Mouse (Mus musculus) kidney, embryonic 14.5 days (tissue): ENCODE data around the gene Mipep. TPM values are rescaled to one million over a fixed set of nuclear protein-coding genes. Genes with fewer than 3 reads are reported as not detected.

Experiments
- ATAC-seq: fragments of 200-750 bp; cut with Nextera tagmentation; 2 replicates; pipeline ENCODE4 v1.8.0; 2017; ENCODE audit warnings: moderate number of reproducible peaks, mild to moderate bottlenecking, moderate TSS enrichment, moderate library complexity; ENCODE audit not compliant: low FRiP score, low TSS enrichment
- H3K27ac ChIP-seq: fragments of 300-500 bp; sonication (generic); 2 replicates; pipeline ENCODE4 v1.5.1; 2014; ENCODE audit warnings: low read depth, mild to moderate bottlenecking, low read length, moderate library complexity, mixed read lengths
- H3K27me3 ChIP-seq: fragments of 300-500 bp; sonication (generic); 2 replicates; pipeline ENCODE4 v1.6.1; 2014; ENCODE audit warnings: mild to moderate bottlenecking, low read length; ENCODE audit not compliant: control insufficient read depth, insufficient read depth
- H3K36me3 ChIP-seq: fragments of 300-500 bp; sonication (generic); 2 replicates; pipeline ENCODE4 v1.6.1; 2014; ENCODE audit warnings: low read length, mixed read lengths; ENCODE audit not compliant: control insufficient read depth, insufficient read depth
- H3K4me1 ChIP-seq: fragments of 300-500 bp; sonication (generic); 2 replicates; pipeline ENCODE4 v1.6.1; 2014; ENCODE audit warnings: low read length, mixed read lengths; ENCODE audit not compliant: control insufficient read depth, insufficient read depth
- H3K4me2 ChIP-seq: fragments of 300-500 bp; sonication (generic); replicated peaks from 2 replicates; pipeline ENCODE4 v1.6.1; 2014; ENCODE audit warnings: low read depth, mild to moderate bottlenecking, low read length
- H3K4me3 ChIP-seq: fragments of 300-500 bp; sonication (generic); 2 replicates; pipeline ENCODE4 v1.5.1; 2014; ENCODE audit warnings: mild to moderate bottlenecking, low read length
- H3K9ac ChIP-seq: fragments of 300-500 bp; sonication (generic); 2 replicates; pipeline ENCODE4 v1.6.1; 2014; ENCODE audit warnings: low read depth, mild to moderate bottlenecking, low read length, moderate library complexity
- H3K9me3 ChIP-seq: fragments of 300-500 bp; sonication (generic); 2 replicates; pipeline ENCODE4 v1.6.1; 2016; ENCODE audit warnings: low read length; ENCODE audit not compliant: control insufficient read depth
- WGBS: fragments of 180-500 bp; shearing (Covaris S2); extraction: QIAGEN DNeasy Blood & Tissue Kit; methylation state at CpG from one replicate; pipeline ENCODE4 v1.1.7; 2014; 5-methylcytosine and 5-hydroxymethylcytosine counted together
- polyA plus RNA-seq: library from polyadenylated mRNA; unstranded; fragments of >200 nt; fragmentation: Nextera tagmentation; extraction: Ambion mirVana; gene quantifications from 2 replicates; pipeline ENCODE4 v1.2.1, GENCODE M21; 2014

Mipep gene
- polyA plus RNA-seq, 1 experiment from 2014 or later, result 26.5 TPM

- Histone ChIP-seq H3K27me3 (no peaks in the 10 kb centered on the region), H3K9ac (no peak overlapping the region), H3K27ac (no peak overlapping the region), H3K4me2 (no peak overlapping the region), H3K36me3 (peaks cover 4% of the 10 kb centered on the region; the same call in 1 of the 2 replicates), H3K4me1 (no peaks in the 10 kb centered on the region), H3K4me3 (no peak overlapping the region), H3K9me3 (peaks cover 9% of the 10 kb centered on the region; the same call in 1 of the 2 replicates)
- ATAC-seq, result no peak
- 20% methylated on average over 6 of the region's 6 CpGs for WGBS
These were observed 101.1 kb downstream of the Mipep start for GRCm38 (mm10) chr14:60885361-60885950.

GRCm38 (mm10) chr14:60893882-60894281, 109.5 kb downstream of the Mipep start:
- Histone ChIP-seq H3K4me3 (no peak overlapping the region), H3K27ac (no peak overlapping the region), H3K4me1 (no peaks in the 10 kb centered on the region), H3K4me2 (no peak overlapping the region), H3K27me3 (no peaks in the 10 kb centered on the region), H3K36me3 (no peaks in the 10 kb centered on the region), H3K9me3 (no peaks in the 10 kb centered on the region), H3K9ac (no peak overlapping the region)
- WGBS, result 89% methylated on average over 10 of the region's 10 CpGs
- no peak for ATAC-seq

GRCm38 (mm10) chr14:60895172-60896000, 111.0 kb downstream of the Mipep start:
- H3K9me3 ChIP-seq, result no peaks in the 10 kb centered on the region
- H3K4me2 ChIP-seq, result no peak overlapping the region
- H3K4me3 ChIP-seq, result no peak overlapping the region
- H3K27me3 ChIP-seq, result no peaks in the 10 kb centered on the region
- ATAC-seq, result no peak
- WGBS, result 49% methylated on average over 19 of the region's 19 CpGs
- no peaks in the 10 kb centered on the region for H3K4me1 ChIP-seq
- no peak overlapping the region for H3K9ac ChIP-seq
- H3K27ac ChIP-seq, result no peak overlapping the region
- no peaks in the 10 kb centered on the region for H3K36me3 ChIP-seq

GRCm38 (mm10) chr14:60898086-60898667, 113.8 kb downstream of the Mipep start:
- no peaks in the 10 kb centered on the region for H3K36me3 ChIP-seq
- no peak overlapping the region for H3K4me3 ChIP-seq
- 93% methylated on average over 5 of the region's 5 CpGs for WGBS
- no peak overlapping the region for H3K27ac ChIP-seq
- H3K9ac ChIP-seq, result no peak overlapping the region
- no peak for ATAC-seq
- no peaks in the 10 kb centered on the region for H3K4me1 ChIP-seq
- H3K4me2 ChIP-seq, result no peak overlapping the region
- H3K9me3 ChIP-seq, result no peaks in the 10 kb centered on the region
- no peaks in the 10 kb centered on the region for H3K27me3 ChIP-seq

GRCm38 (mm10) chr14:60904501-60904900, 120.1 kb downstream of the Mipep start:
- no peak overlapping the region for H3K27ac ChIP-seq
- WGBS, result 70% methylated on average over 4 of the region's 4 CpGs
- no peaks in the 10 kb centered on the region for H3K27me3 ChIP-seq
- no peaks in the 10 kb centered on the region for H3K4me1 ChIP-seq
- H3K9ac ChIP-seq, result no peak overlapping the region
- no peak for ATAC-seq
- no peaks in the 10 kb centered on the region for H3K9me3 ChIP-seq
- H3K4me2 ChIP-seq, result no peak overlapping the region
- no peak overlapping the region for H3K4me3 ChIP-seq
- no peaks in the 10 kb centered on the region for H3K36me3 ChIP-seq

- H3K27me3 ChIP-seq, result no peaks in the 10 kb centered on the region
- ATAC-seq, result no peak
These were observed 122.3 kb downstream of the Mipep start for GRCm38 (mm10) chr14:60906421-60907374.

GRCm38 (mm10) chr14:60909351-60909750, 125.0 kb downstream of the Mipep start:
- ATAC-seq, result no peak
- no peaks in the 10 kb centered on the region for H3K36me3 ChIP-seq
- H3K27ac ChIP-seq, result no peak overlapping the region
- 91% methylated on average over 4 of the region's 4 CpGs for WGBS
- H3K4me1 ChIP-seq, result peaks cover 9% of the 10 kb centered on the region; the same call in 1 of the 2 replicates
- H3K4me3 ChIP-seq, result no peak overlapping the region
- no peaks in the 10 kb centered on the region for H3K9me3 ChIP-seq
- no peaks in the 10 kb centered on the region for H3K27me3 ChIP-seq
- H3K4me2 ChIP-seq, result no peak overlapping the region
- no peak overlapping the region for H3K9ac ChIP-seq

More at GRCm38 (mm10) chr14:60906421-60907374, 122.3 kb downstream of the Mipep start:
- H3K9ac ChIP-seq, result no peak overlapping the region
- 79% methylated on average over 10 of the region's 10 CpGs for WGBS
- H3K4me1 ChIP-seq, result no peaks in the 10 kb centered on the region
- no peak overlapping the region for H3K27ac ChIP-seq
- H3K9me3 ChIP-seq, result no peaks in the 10 kb centered on the region
- no peak overlapping the region for H3K4me3 ChIP-seq
- H3K36me3 ChIP-seq, result no peaks in the 10 kb centered on the region
- H3K4me2 ChIP-seq, result no peak overlapping the region

- Histone ChIP-seq H3K4me2 (no peak overlapping the region), H3K27ac (no peak overlapping the region), H3K9ac (no peak overlapping the region), H3K36me3 (no peaks in the 10 kb centered on the region), H3K4me1 (peaks cover 9% of the 10 kb centered on the region; the same call in 1 of the 2 replicates), H3K27me3 (no peaks in the 10 kb centered on the region), H3K9me3 (no peaks in the 10 kb centered on the region), H3K4me3 (no peak overlapping the region)
- 90% methylated on average over 12 of the region's 12 CpGs for WGBS
- no peak for ATAC-seq
These were observed 126.4 kb downstream of the Mipep start for GRCm38 (mm10) chr14:60910506-60911444.
